Mouse (Mus musculus) limb, embryonic 13.5 days (tissue): ENCODE results near the gene Tff1. TPM values are rescaled to one million over a fixed set of nuclear protein-coding genes. Genes with fewer than 3 reads are reported as not detected.

Experiments
- ATAC-seq: fragments of 200-750 bp; cut with Nextera tagmentation; 2 replicates; pipeline ENCODE4 v1.8.0; 2017; ENCODE audit warnings: low read depth, moderate number of reproducible peaks, moderate TSS enrichment; ENCODE audit not compliant: low FRiP score
- H3K27ac ChIP-seq: fragments of 300-500 bp; sonication (generic); 2 replicates; pipeline ENCODE4 v1.5.1; 2015; ENCODE audit warnings: inconsistent platforms, mild to moderate bottlenecking, moderate library complexity
- H3K27me3 ChIP-seq: fragments of 300-500 bp; sonication (generic); 2 replicates; pipeline ENCODE4 v1.6.1; 2015; ENCODE audit warnings: mild to moderate bottlenecking, inconsistent platforms
- H3K36me3 ChIP-seq: fragments of 300-500 bp; sonication (generic); 2 replicates; pipeline ENCODE4 v1.6.1; 2015; ENCODE audit warnings: inconsistent platforms, mild to moderate bottlenecking, moderate library complexity
- H3K4me1 ChIP-seq: fragments of 300-500 bp; sonication (generic); 2 replicates; pipeline ENCODE4 v1.6.1; 2015; ENCODE audit warnings: inconsistent platforms
- H3K4me2 ChIP-seq: fragments of 300-500 bp; sonication (generic); replicated peaks from 2 replicates; pipeline ENCODE4 v1.6.1; 2015; ENCODE audit warnings: inconsistent platforms, mild to moderate bottlenecking, moderate library complexity
- H3K4me3 ChIP-seq: fragments of 300-500 bp; sonication (generic); 2 replicates; pipeline ENCODE4 v1.5.1; 2015; ENCODE audit warnings: moderate library complexity, mild to moderate bottlenecking, inconsistent platforms
- H3K9ac ChIP-seq: fragments of 300-500 bp; sonication (generic); 2 replicates; pipeline ENCODE4 v1.6.1; 2015; ENCODE audit warnings: mild to moderate bottlenecking, inconsistent platforms
- H3K9me3 ChIP-seq: fragments of 300-500 bp; sonication (generic); 2 replicates; pipeline ENCODE4 v1.6.1; 2016; ENCODE audit warnings: inconsistent platforms
- WGBS: fragments of 180-500 bp; shearing (Covaris S2); methylation state at CpG from one replicate; pipeline ENCODE4 v1.1.7; 2015; 5-methylcytosine and 5-hydroxymethylcytosine counted together
- polyA plus RNA-seq: library from polyadenylated mRNA; unstranded; fragments of >200 nt; fragmentation: Nextera tagmentation; extraction: Ambion mirVana; gene quantifications from 2 replicates; pipeline ENCODE4 v1.2.1, GENCODE M21; 2015

The Tff1 gene
- polyA plus RNA-seq, 1 experiment from 2014 or later: not detected

DNA sequence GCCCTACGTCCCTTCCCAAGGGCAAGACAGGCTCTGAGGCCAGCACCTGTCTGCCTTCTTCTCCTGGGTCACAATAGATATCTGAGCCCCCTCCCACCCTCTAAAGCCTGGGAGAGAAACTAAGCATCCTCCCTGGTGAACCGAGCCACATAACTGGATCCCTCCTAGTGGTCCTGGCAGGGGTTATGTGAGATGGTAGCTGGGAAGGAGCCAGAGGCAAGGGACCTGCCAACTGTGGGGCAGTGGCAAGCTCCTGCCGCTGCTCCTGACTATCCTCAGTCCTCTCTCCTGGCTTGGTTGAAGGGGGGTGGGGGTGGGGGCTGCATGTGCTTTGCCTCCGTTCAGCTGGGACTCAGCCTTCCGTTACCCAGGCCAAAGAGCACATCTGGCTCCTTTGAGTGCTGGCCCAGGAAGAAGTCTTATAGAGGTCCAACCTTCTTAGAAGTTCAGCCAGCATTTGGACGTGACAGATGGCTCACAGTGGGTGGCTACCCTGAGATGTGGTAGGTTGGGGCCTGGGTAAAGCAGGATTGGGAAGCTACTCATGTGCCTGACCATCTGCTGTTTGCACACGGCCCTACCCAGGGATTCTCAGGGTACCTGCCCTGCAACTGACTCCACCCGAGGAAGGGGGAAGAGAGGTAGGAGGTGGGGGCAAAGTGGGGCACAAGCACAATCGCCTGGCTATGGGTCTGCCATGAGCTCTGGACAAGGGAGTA lies 39.4 kb downstream of the Tff1 start:
- Histone ChIP-seq H3K27me3 (no peaks in the 10 kb centered on the region), H3K4me3 (no peak overlapping the region), H3K9ac (no peak overlapping the region), H3K27ac (no peak overlapping the region), H3K9me3 (peaks cover 5% of the 10 kb centered on the region; the same call in 1 of the 2 replicates), H3K36me3 (no peaks in the 10 kb centered on the region), H3K4me1 (peaks cover 5% of the 10 kb centered on the region; the same call in 1 of the 2 replicates), H3K4me2 (no peak overlapping the region)
- ATAC-seq: no peak
- WGBS: 34% methylated on average over 9 of the region's 9 CpGs

DNA sequence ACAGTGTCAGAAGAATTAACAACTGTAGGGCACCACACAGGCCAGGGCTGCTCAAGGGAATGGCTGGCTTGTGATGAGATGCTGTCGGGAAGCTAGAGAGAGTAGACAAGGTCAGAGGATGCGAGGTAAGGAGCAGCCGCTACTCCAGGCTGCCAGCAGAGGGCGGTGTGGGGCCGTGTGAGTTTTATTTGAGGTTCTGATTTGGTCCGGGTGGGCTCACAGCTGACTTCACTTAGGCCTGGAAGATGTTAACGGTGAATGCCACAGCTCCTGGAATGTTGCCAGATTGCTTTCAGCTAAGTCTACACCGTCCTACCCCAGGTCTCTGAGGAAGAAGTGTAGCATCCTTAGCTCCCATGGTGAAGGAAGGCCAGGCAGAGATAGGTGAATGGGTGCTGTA lies 43.1 kb downstream of the Tff1 start:
- no peaks in the 10 kb centered on the region for H3K36me3 ChIP-seq
- H3K27me3 ChIP-seq: no peaks in the 10 kb centered on the region
- H3K9ac ChIP-seq: no peak overlapping the region
- WGBS: 8% methylated on average over 8 of the region's 8 CpGs
- H3K4me3 ChIP-seq: no peak overlapping the region
- H3K9me3 ChIP-seq: peaks cover 5% of the 10 kb centered on the region; the same call in 1 of the 2 replicates
- H3K27ac ChIP-seq: no peak overlapping the region
- H3K4me1 ChIP-seq: peaks cover 5% of the 10 kb centered on the region; the same call in 1 of the 2 replicates
- peak; percentile 68; the same call in 1 of the 2 replicates for ATAC-seq
- H3K4me2 ChIP-seq: no peak overlapping the region

DNA sequence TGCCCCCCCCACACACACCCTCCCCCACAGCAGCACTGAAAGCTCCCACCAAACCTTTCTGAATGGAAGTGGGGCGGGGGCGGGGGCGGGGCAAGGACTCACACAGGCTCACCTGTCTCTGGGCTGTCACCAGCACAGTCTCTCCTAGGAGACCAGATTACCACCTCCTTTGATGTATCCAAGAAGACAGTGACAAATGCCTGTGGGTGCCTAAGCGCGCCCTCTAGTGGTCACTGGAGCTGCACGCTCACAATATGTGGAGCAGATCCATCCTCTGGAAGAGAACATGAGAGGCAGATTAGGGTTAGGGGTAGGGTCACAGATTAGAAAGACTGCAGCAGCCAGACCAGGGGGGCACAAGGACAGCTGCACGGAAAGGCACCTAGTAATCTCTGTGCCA lies 45.6 kb downstream of the Tff1 start:
- no peak overlapping the region for H3K4me3 ChIP-seq
- no peak overlapping the region for H3K9ac ChIP-seq
- H3K9me3 ChIP-seq: peaks cover 5% of the 10 kb centered on the region; the same call in 1 of the 2 replicates
- no peaks in the 10 kb centered on the region for H3K27me3 ChIP-seq
- ATAC-seq: 0 out of 2 replicates have a peak, but pooled peaks have one; percentile 32
- H3K27ac ChIP-seq: no peak overlapping the region
- 10% methylated on average over 7 of the region's 7 CpGs for WGBS
- H3K4me1 ChIP-seq: no peaks in the 10 kb centered on the region
- H3K4me2 ChIP-seq: no peak overlapping the region
- no peaks in the 10 kb centered on the region for H3K36me3 ChIP-seq

DNA sequence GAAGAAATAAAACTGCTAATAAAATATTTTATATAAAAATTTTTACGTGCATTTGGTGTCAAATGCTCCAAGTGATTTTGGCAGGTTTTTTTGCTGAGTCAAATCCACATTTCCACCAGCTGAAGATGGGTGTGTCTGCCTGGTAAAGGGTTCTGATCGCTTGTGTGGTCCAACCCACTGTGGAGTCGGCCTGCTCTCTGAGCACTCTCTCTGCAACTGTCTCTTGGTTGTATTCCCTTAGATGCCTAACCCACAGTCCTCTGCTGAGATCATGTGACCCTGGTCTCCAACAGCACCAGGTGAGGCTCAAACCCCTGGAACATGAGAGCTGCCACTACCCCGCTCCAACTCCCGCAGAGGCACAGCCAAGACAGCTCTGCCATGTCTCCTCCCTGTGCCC lies 47.1 kb downstream of the Tff1 start:
- no peak overlapping the region for H3K27ac ChIP-seq
- no peak overlapping the region for H3K4me2 ChIP-seq
- WGBS: 79% methylated on average over 5 of the region's 5 CpGs
- H3K27me3 ChIP-seq: no peaks in the 10 kb centered on the region
- H3K4me1 ChIP-seq: peaks cover 7% of the 10 kb centered on the region; the same call in 1 of the 2 replicates
- no peak for ATAC-seq
- no peak overlapping the region for H3K4me3 ChIP-seq
- H3K9ac ChIP-seq: no peak overlapping the region
- H3K9me3 ChIP-seq: no peaks in the 10 kb centered on the region
- H3K36me3 ChIP-seq: no peaks in the 10 kb centered on the region

DNA sequence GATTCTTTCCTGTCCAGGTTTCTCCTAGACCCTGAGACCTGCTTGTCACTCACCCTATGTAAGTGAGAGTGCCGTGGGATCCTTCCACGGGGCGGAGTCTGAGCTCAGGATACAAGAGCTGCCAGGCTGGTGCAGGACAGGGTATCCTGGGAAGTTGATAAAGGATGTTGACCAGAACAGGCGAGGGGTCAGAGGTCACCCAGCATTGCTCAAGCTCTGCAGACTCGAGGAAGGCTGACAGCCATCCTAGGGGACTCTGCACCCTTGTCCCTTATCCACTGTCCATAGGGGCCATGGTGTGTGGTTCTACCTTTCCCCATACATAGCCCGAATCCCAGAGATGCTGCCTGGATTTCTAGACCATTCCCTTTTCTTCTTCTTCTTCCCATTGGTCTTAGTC lies 49.0 kb downstream of the Tff1 start:
- Histone ChIP-seq H3K4me3 (no peak overlapping the region), H3K9me3 (no peaks in the 10 kb centered on the region), H3K9ac (no peak overlapping the region), H3K4me2 (no peak overlapping the region), H3K4me1 (peaks cover 9% of the 10 kb centered on the region; the same call in 1 of the 2 replicates), H3K27ac (no peak overlapping the region), H3K36me3 (no peaks in the 10 kb centered on the region; the same call in 1 of the 2 replicates), H3K27me3 (no peaks in the 10 kb centered on the region)
- 60% methylated on average over 6 of the region's 6 CpGs for WGBS
- no peak for ATAC-seq

DNA sequence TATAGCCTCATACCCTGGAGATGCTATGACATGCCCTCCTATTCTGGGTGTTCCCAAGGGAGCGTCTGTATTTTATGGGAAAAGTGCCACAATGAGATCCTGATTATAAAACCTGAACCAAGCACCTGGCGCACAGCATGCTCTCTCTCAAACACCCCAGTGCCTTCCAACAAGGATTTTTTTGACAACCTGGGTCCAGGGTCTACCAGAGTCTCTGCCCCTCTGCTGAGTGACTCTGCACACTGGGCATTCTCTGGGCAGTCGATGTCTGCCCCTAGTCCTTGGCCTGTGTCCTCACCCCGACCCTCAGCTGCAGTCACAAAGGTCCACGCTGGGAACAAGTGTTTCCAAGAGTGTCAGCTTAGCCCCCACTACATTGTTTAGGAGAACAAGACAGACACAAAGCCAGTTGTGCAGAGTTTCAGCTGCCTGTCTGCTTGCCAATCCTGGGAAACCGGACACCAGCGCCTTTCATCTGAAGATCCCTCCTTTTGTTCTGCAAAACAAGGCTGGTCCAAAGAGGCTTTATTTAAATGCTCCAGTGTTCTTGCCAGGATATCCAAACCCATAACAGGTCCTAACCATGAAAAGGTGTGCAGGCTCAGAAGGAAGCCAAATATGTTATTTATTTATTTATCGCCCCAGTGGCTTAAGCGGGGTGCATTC lies 51.8 kb downstream of the Tff1 start:
- Histone ChIP-seq H3K4me3 (no peak overlapping the region), H3K27ac (no peak overlapping the region), H3K4me1 (peaks cover 9% of the 10 kb centered on the region; the same call in 1 of the 2 replicates), H3K27me3 (no peaks in the 10 kb centered on the region), H3K9ac (no peak overlapping the region), H3K4me2 (no peak overlapping the region), H3K9me3 (no peaks in the 10 kb centered on the region), H3K36me3 (no peaks in the 10 kb centered on the region; the same call in 1 of the 2 replicates)
- 54% methylated on average over 9 of the region's 9 CpGs for WGBS
- ATAC-seq: no peak

Other genes with a start within 250 kb of the Tff1 start
- not detected in 2 replicates for gene Umodl1, start 210.6 kb downstream of the Tff1 start, polyA plus RNA-seq
- 9.0 and 9.2 TPM in 2 replicates for gene Abcg1, start 107.6 kb downstream of the Tff1 start, polyA plus RNA-seq
- 0.59 TPM in 1 of 2 replicates, not detected in the other for gene Tff3, start 35.6 kb downstream of the Tff1 start, polyA plus RNA-seq
- not detected in 2 replicates for gene Tff2, start 21.0 kb downstream of the Tff1 start, polyA plus RNA-seq
- gene Tmprss3, start 33.7 kb upstream of the Tff1 start, polyA plus RNA-seq: not detected in 2 replicates
- 0.36 and 0.50 TPM in 2 replicates for gene Ubash3a, start 42.6 kb upstream of the Tff1 start, polyA plus RNA-seq
- gene Rsph1, start 112.1 kb upstream of the Tff1 start, polyA plus RNA-seq: 0.48 and 0.59 TPM in 2 replicates
- gene Slc37a1, start 121.5 kb upstream of the Tff1 start, polyA plus RNA-seq: 1.3 and 1.8 TPM in 2 replicates
- gene Pde9a, start 220.9 kb upstream of the Tff1 start, polyA plus RNA-seq: 32.2 and 32.5 TPM in 2 replicates